9 mouse cellular contexts compared by ENCODE assay signal in the genomic region with DNA sequence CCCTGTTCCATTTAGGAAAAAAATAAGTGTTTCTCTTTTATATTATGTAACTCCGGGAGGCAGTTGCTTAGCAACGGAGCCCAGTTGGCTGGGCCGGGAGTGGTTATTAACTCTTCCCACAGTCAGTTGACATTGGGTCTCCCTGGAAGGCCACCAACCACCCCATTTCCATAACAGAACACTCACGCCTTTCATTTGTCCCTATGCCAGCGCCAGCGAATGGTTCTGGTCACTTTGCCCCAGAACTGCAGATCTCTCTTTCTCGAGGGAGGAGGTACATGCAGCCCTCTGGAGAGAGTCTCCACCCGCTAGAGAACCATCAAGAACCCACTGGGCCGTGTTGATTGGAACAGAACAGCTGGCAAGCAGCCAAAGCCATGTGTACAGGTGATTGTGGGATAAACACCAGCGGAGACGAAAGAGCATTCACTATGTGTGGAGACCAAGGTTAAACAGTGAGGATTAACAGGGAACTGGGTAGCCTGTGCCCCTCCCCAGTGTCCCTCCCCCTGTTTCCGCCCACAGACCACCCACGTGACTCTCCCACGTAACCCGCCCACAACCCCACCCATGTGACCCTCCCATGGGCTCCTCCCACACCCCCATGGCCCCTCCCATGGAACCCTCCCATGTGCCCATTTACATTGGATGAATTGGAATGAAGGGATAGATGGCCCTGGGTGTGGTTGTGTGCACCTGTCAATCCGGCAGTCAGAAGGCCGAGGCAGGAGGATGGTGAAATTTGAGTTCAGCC. TPM values are rescaled to one million over a fixed set of nuclear protein-coding genes. Genes with fewer than 3 reads are reported as not detected.
DNase-seq lines count a peak whose midpoint lies in the region; TF ChIP-seq lines count a peak whose summit lies in the region.
"Had no signal": no experiment of that assay in that cellular context is flagged by ENCODE, and none has a peak within 500 bp of the region (broad histone marks: within the 10 kb centered on the region; RNA-seq: fewer than 3 reads in every experiment).

No protein-coding gene starts in this region.

- no peak for TF ChIP-seq CTCF in cortical plate, adult 2 months (IDR thresholded peaks at IDR 0.05; ENCODE audit: extremely low read depth, insufficient read depth, low read length)

- 0 out of 2 replicates have a peak, but pooled peaks have one; percentile 15 for TF ChIP-seq POLR2A in cortical plate, adult 2 months (IDR thresholded peaks at IDR 0.05; ENCODE audit: extremely low read depth, insufficient read depth, low read length)

- peak overlapping the region; percentile 98 for H3K27ac ChIP-seq in cortical plate, adult 2 months (ENCODE audit: insufficient read depth, low read length)

- H3K4me1 ChIP-seq in cortical plate, adult 2 months (ENCODE audit: control insufficient read depth, insufficient read depth, low read length): peaks cover 31% of the 10 kb centered on the region

- H3K4me3 ChIP-seq in cortical plate, adult 2 months (ENCODE audit: insufficient read depth, low read length): no peak overlapping the region

- peak; percentile 7 for DNase-seq in adrenal gland, postnatal 10 days
- no peak for DNase-seq in adrenal gland, postnatal 14 days
- peak; percentile 8 for DNase-seq in kidney, postnatal 14 days
- peak; percentile 73 for DNase-seq in lung, postnatal 10 days
- DNase-seq in testis, postnatal 10 days (ENCODE audit: low spot score): peak; percentile 58
- no peak for DNase-seq in heart, adult 8-10 months (ENCODE audit: low spot score)
- DNase-seq in thymus, postnatal 36 days: no peak

RNA-seq across cellular contexts. Expression of a gene that starts 24.8 kb away (rescaled TPM):
- total RNA-seq in adrenal gland, postnatal 10 days (2021): 1 to 10 TPM; 3.8 to 4.5 TPM
- 4.3 and 4.4 TPM in 2 replicates for total RNA-seq in adrenal gland, postnatal 14 days (2021)
- polyA plus RNA-seq in cortical plate, adult 2 months (2012; rRNA removed): 105 and 112 TPM in 2 replicates
- total RNA-seq in heart, adult 8-10 months (2022): under 1 TPM; 0.08 to 0.22 (median 0.17) TPM
- total RNA-seq: common myeloid progenitor, adult 5-6 weeks had no signal

Comparison
In these comparisons a context has a peak if more than half of its experiments do, and no peak if none do; other contexts are left out.
1. DNase-seq: peak in adrenal gland, postnatal 10 days (single experiment), kidney, postnatal 14 days (single experiment), lung, postnatal 10 days (single experiment) and testis, postnatal 10 days (single experiment); none in adrenal gland, postnatal 14 days (single experiment), heart, adult 8-10 months (single experiment) and thymus, postnatal 36 days (0 of 2).